Mouse (Mus musculus) limb, embryonic 13.5 days (tissue): ENCODE results near the gene Chst14. TPM values are rescaled to one million over a fixed set of nuclear protein-coding genes. Genes with fewer than 3 reads are reported as not detected.

Experiments used
- ATAC-seq: fragments of 200-750 bp; cut with Nextera tagmentation; 2 replicates; pipeline ENCODE4 v1.8.0; 2017; ENCODE audit warnings: low read depth, moderate number of reproducible peaks, moderate TSS enrichment; ENCODE audit not compliant: low FRiP score
- H3K27ac ChIP-seq: fragments of 300-500 bp; sonication (generic); 2 replicates; pipeline ENCODE4 v1.5.1; 2015; ENCODE audit warnings: inconsistent platforms, mild to moderate bottlenecking, moderate library complexity
- H3K27me3 ChIP-seq: fragments of 300-500 bp; sonication (generic); 2 replicates; pipeline ENCODE4 v1.6.1; 2015; ENCODE audit warnings: mild to moderate bottlenecking, inconsistent platforms
- H3K36me3 ChIP-seq: fragments of 300-500 bp; sonication (generic); 2 replicates; pipeline ENCODE4 v1.6.1; 2015; ENCODE audit warnings: inconsistent platforms, mild to moderate bottlenecking, moderate library complexity
- H3K4me1 ChIP-seq: fragments of 300-500 bp; sonication (generic); 2 replicates; pipeline ENCODE4 v1.6.1; 2015; ENCODE audit warnings: inconsistent platforms
- H3K4me2 ChIP-seq: fragments of 300-500 bp; sonication (generic); replicated peaks from 2 replicates; pipeline ENCODE4 v1.6.1; 2015; ENCODE audit warnings: inconsistent platforms, mild to moderate bottlenecking, moderate library complexity
- H3K4me3 ChIP-seq: fragments of 300-500 bp; sonication (generic); 2 replicates; pipeline ENCODE4 v1.5.1; 2015; ENCODE audit warnings: moderate library complexity, mild to moderate bottlenecking, inconsistent platforms
- H3K9ac ChIP-seq: fragments of 300-500 bp; sonication (generic); 2 replicates; pipeline ENCODE4 v1.6.1; 2015; ENCODE audit warnings: mild to moderate bottlenecking, inconsistent platforms
- H3K9me3 ChIP-seq: fragments of 300-500 bp; sonication (generic); 2 replicates; pipeline ENCODE4 v1.6.1; 2016; ENCODE audit warnings: inconsistent platforms
- WGBS: fragments of 180-500 bp; shearing (Covaris S2); methylation state at CpG from one replicate; pipeline ENCODE4 v1.1.7; 2015; 5-methylcytosine and 5-hydroxymethylcytosine counted together
- polyA plus RNA-seq: library from polyadenylated mRNA; unstranded; fragments of >200 nt; fragmentation: Nextera tagmentation; extraction: Ambion mirVana; gene quantifications from 2 replicates; pipeline ENCODE4 v1.2.1, GENCODE M21; 2015

The Chst14 gene
- polyA plus RNA-seq, 1 experiment from 2014 or later, result 51.2 TPM

GRCm38 (mm10) chr2:118949699-118950098, 23.4 kb downstream of the Chst14 start:
- no peak overlapping the region for H3K4me3 ChIP-seq
- no peak overlapping the region for H3K27ac ChIP-seq
- no peak for ATAC-seq
- H3K4me1 ChIP-seq, result peaks cover 6% of the 10 kb centered on the region
- no peak overlapping the region for H3K4me2 ChIP-seq
- no peaks in the 10 kb centered on the region for H3K27me3 ChIP-seq
- H3K36me3 ChIP-seq, result no peaks in the 10 kb centered on the region
- H3K9me3 ChIP-seq, result no peaks in the 10 kb centered on the region
- H3K9ac ChIP-seq, result no peak overlapping the region
- 65% methylated on average over 3 of the region's 3 CpGs for WGBS

- H3K36me3 ChIP-seq, result no peaks in the 10 kb centered on the region
- no peak overlapping the region for H3K4me3 ChIP-seq
- no peak overlapping the region for H3K27ac ChIP-seq
- no peaks in the 10 kb centered on the region for H3K9me3 ChIP-seq
- no peaks in the 10 kb centered on the region for H3K4me1 ChIP-seq
- no peak for ATAC-seq
- H3K4me2 ChIP-seq, result no peak overlapping the region
- 80% methylated on average over 5 of the region's 5 CpGs for WGBS
- H3K9ac ChIP-seq, result no peak overlapping the region
- H3K27me3 ChIP-seq, result no peaks in the 10 kb centered on the region
Measured at GRCm38 (mm10) chr2:118956497-118956896, 30.2 kb downstream of the Chst14 start.

GRCm38 (mm10) chr2:118959644-118960043, 33.3 kb downstream of the Chst14 start:
- Histone ChIP-seq H3K4me1 (no peaks in the 10 kb centered on the region), H3K36me3 (no peaks in the 10 kb centered on the region), H3K27ac (no peak overlapping the region), H3K9me3 (no peaks in the 10 kb centered on the region), H3K27me3 (no peaks in the 10 kb centered on the region), H3K9ac (no peak overlapping the region), H3K4me3 (no peak overlapping the region), H3K4me2 (no peak overlapping the region)
- no peak for ATAC-seq
- WGBS, result 38% methylated on average over 2 of the region's 2 CpGs

- ATAC-seq, result no peak
- H3K9ac ChIP-seq, result no peak overlapping the region
- no peaks in the 10 kb centered on the region for H3K36me3 ChIP-seq
- H3K4me2 ChIP-seq, result no peak overlapping the region
- no peak overlapping the region for H3K4me3 ChIP-seq
- H3K27ac ChIP-seq, result no peak overlapping the region
- H3K27me3 ChIP-seq, result no peaks in the 10 kb centered on the region
- no peaks in the 10 kb centered on the region for H3K4me1 ChIP-seq
- no peaks in the 10 kb centered on the region for H3K9me3 ChIP-seq
- WGBS, result 97% methylated on average over 2 of the region's 2 CpGs
Measured at GRCm38 (mm10) chr2:118960413-118960812, 34.1 kb downstream of the Chst14 start.

- no peak overlapping the region for H3K9ac ChIP-seq
- H3K27ac ChIP-seq, result no peak overlapping the region
- no peaks in the 10 kb centered on the region for H3K9me3 ChIP-seq
- 45% methylated on average over 2 of the region's 2 CpGs for WGBS
- H3K4me1 ChIP-seq, result no peaks in the 10 kb centered on the region
- no peak for ATAC-seq
- no peaks in the 10 kb centered on the region for H3K27me3 ChIP-seq
- no peak overlapping the region for H3K4me3 ChIP-seq
- H3K36me3 ChIP-seq, result no peaks in the 10 kb centered on the region
- H3K4me2 ChIP-seq, result no peak overlapping the region
Measured at GRCm38 (mm10) chr2:118961546-118961945, 35.2 kb downstream of the Chst14 start.

GRCm38 (mm10) chr2:118963007-118963675, 36.8 kb downstream of the Chst14 start:
- WGBS, result 54% methylated on average over 9 of the region's 9 CpGs

GRCm38 (mm10) chr2:118963676-118964012, 37.3 kb downstream of the Chst14 start:
- no peak overlapping the region for H3K27ac ChIP-seq
- 65% methylated on average over 7 of the region's 7 CpGs for WGBS
- no peak overlapping the region for H3K9ac ChIP-seq
- no peaks in the 10 kb centered on the region for H3K36me3 ChIP-seq
- no peaks in the 10 kb centered on the region for H3K27me3 ChIP-seq
- no peak for ATAC-seq
- no peak overlapping the region for H3K4me2 ChIP-seq
- H3K9me3 ChIP-seq, result no peaks in the 10 kb centered on the region
- H3K4me3 ChIP-seq, result no peak overlapping the region
- H3K4me1 ChIP-seq, result no peaks in the 10 kb centered on the region

More at GRCm38 (mm10) chr2:118963007-118963675, 36.8 kb downstream of the Chst14 start:
- H3K27ac ChIP-seq, result no peak overlapping the region
- no peak overlapping the region for H3K4me3 ChIP-seq
- H3K4me2 ChIP-seq, result no peak overlapping the region
- H3K9me3 ChIP-seq, result no peaks in the 10 kb centered on the region
- H3K36me3 ChIP-seq, result no peaks in the 10 kb centered on the region
- no peak overlapping the region for H3K9ac ChIP-seq
- ATAC-seq, result no peak
- H3K27me3 ChIP-seq, result no peaks in the 10 kb centered on the region
- H3K4me1 ChIP-seq, result no peaks in the 10 kb centered on the region

- H3K9me3 ChIP-seq, result no peaks in the 10 kb centered on the region
- WGBS, result 81% methylated on average over 11 of the region's 11 CpGs
- no peak overlapping the region for H3K9ac ChIP-seq
- no peak overlapping the region for H3K4me2 ChIP-seq
- H3K4me3 ChIP-seq, result no peak overlapping the region
- 0 out of 2 replicates have a peak, but pooled peaks cover 3% of the 10 kb centered on the region for H3K4me1 ChIP-seq
- ATAC-seq, result no peak
- no peaks in the 10 kb centered on the region for H3K36me3 ChIP-seq
- peaks cover 27% of the 10 kb centered on the region for H3K27me3 ChIP-seq
- H3K27ac ChIP-seq, result no peak overlapping the region
Measured at GRCm38 (mm10) chr2:118969585-118970147, 43.4 kb downstream of the Chst14 start.

- Histone ChIP-seq H3K36me3 (no peaks in the 10 kb centered on the region), H3K4me3 (no peak overlapping the region), H3K4me1 (peaks cover 15% of the 10 kb centered on the region), H3K27me3 (peaks cover 48% of the 10 kb centered on the region), H3K27ac (no peak overlapping the region), H3K4me2 (no peak overlapping the region; the same call in 1 of the 2 replicates), H3K9ac (no peak overlapping the region), H3K9me3 (no peaks in the 10 kb centered on the region)
- no peak for ATAC-seq
- 79% methylated on average over 5 of the region's 5 CpGs for WGBS
Measured at GRCm38 (mm10) chr2:118972048-118972447, 45.8 kb downstream of the Chst14 start.

- Histone ChIP-seq H3K36me3 (no peaks in the 10 kb centered on the region), H3K9me3 (no peaks in the 10 kb centered on the region), H3K4me3 (peak overlapping the region; percentile 42), H3K9ac (peak overlapping the region; percentile 55; the same call in 1 of the 2 replicates), H3K27me3 (peaks cover 56% of the 10 kb centered on the region), H3K27ac (no peak overlapping the region), H3K4me2 (peak overlapping the region; percentile 68), H3K4me1 (peaks cover 15% of the 10 kb centered on the region)
- ATAC-seq, result peak; percentile 49; the same call in 1 of the 2 replicates
- 2% methylated on average over 33 of the region's 33 CpGs for WGBS
Measured at GRCm38 (mm10) chr2:118972687-118973376, 46.5 kb downstream of the Chst14 start.

GRCm38 (mm10) chr2:118975855-118976254, 49.6 kb downstream of the Chst14 start:
- no peaks in the 10 kb centered on the region for H3K36me3 ChIP-seq
- 3% methylated on average over 15 of the region's 15 CpGs for WGBS
- H3K9ac ChIP-seq, result peak overlapping the region; percentile 82
- peak overlapping the region; percentile 89 for H3K4me2 ChIP-seq
- H3K27me3 ChIP-seq, result peaks cover 55% of the 10 kb centered on the region
- no peaks in the 10 kb centered on the region for H3K9me3 ChIP-seq
- H3K27ac ChIP-seq, result no peak overlapping the region
- H3K4me3 ChIP-seq, result peak overlapping the region; percentile 64
- ATAC-seq, result peak; percentile 6; the same call in 1 of the 2 replicates
- peaks cover 15% of the 10 kb centered on the region for H3K4me1 ChIP-seq

- Histone ChIP-seq H3K36me3 (no peaks in the 10 kb centered on the region), H3K4me1 (peaks cover 15% of the 10 kb centered on the region), H3K9ac (peak overlapping the region; percentile 82), H3K27ac (no peak overlapping the region), H3K9me3 (no peaks in the 10 kb centered on the region), H3K27me3 (peaks cover 54% of the 10 kb centered on the region), H3K4me2 (peak overlapping the region; percentile 89), H3K4me3 (peak overlapping the region; percentile 64)
- WGBS, result 1% methylated on average over 57 of the region's 57 CpGs
- ATAC-seq, result peak; percentile 73
Measured at GRCm38 (mm10) chr2:118976282-118976929, 50.1 kb downstream of the Chst14 start.
